Mouse (Mus musculus) liver, embryonic 11.5 days (tissue): Measurements from ENCODE around the gene Fetub. TPM values are rescaled to one million over a fixed set of nuclear protein-coding genes. Genes with fewer than 3 reads are reported as not detected.

Experiments used
- ATAC-seq: fragments of 200-750 bp; cut with Nextera tagmentation; replicated peaks from 2 replicates; pipeline ENCODE4 v1.8.0; 2017; ENCODE audit warnings: moderate number of reproducible peaks, mild to moderate bottlenecking, moderate TSS enrichment, moderate library complexity; ENCODE audit not compliant: low FRiP score
- DNase-seq: peaks from one replicate; pipeline ENCODE4 v3.0.0-alpha.2; 2017; ENCODE audit warnings: low spot score
- H3K27ac ChIP-seq: fragments of 300-500 bp; sonication (generic); 2 replicates; pipeline ENCODE4 v1.5.1; 2014; ENCODE audit warnings: mild to moderate bottlenecking, low read depth, low read length, control low read depth
- H3K27me3 ChIP-seq: fragments of 300-500 bp; sonication (generic); replicated peaks from 2 replicates; pipeline ENCODE4 v1.6.1; 2014; ENCODE audit warnings: low read length, mixed read lengths; ENCODE audit not compliant: control insufficient read depth, insufficient read depth
- H3K36me3 ChIP-seq: fragments of 300-500 bp; sonication (generic); 2 replicates; pipeline ENCODE4 v1.6.1; 2014; ENCODE audit warnings: mild to moderate bottlenecking, low read length, moderate library complexity, mixed read lengths; ENCODE audit not compliant: control insufficient read depth, insufficient read depth
- H3K4me1 ChIP-seq: fragments of 300-500 bp; sonication (generic); replicated peaks from 2 replicates; pipeline ENCODE4 v1.6.1; 2014; ENCODE audit warnings: low read length, mixed read lengths; ENCODE audit not compliant: control insufficient read depth, insufficient read depth
- H3K4me2 ChIP-seq: fragments of 300-500 bp; sonication (generic); 2 replicates; pipeline ENCODE4 v1.6.1; 2014; ENCODE audit warnings: mild to moderate bottlenecking, control low read depth, moderate library complexity
- H3K4me3 ChIP-seq: fragments of 300-500 bp; sonication (generic); 2 replicates; pipeline ENCODE4 v1.5.1; 2014; ENCODE audit warnings: low read depth, low read length, control low read depth
- H3K9ac ChIP-seq: fragments of 300-500 bp; sonication (generic); 2 replicates; pipeline ENCODE4 v1.6.1; 2014; ENCODE audit warnings: low read depth, low read length, control low read depth
- H3K9me3 ChIP-seq: fragments of 300-500 bp; sonication (generic); 2 replicates; pipeline ENCODE4 v1.6.1; 2016; ENCODE audit warnings: low read length, inconsistent platforms, mixed read lengths; ENCODE audit not compliant: control insufficient read depth
- WGBS: fragments of 180-500 bp; shearing (Covaris S2); extraction: QIAGEN DNeasy Blood & Tissue Kit; methylation state at CpG from one replicate; pipeline ENCODE4 v1.1.7; 2014; 5-methylcytosine and 5-hydroxymethylcytosine counted together
- polyA plus RNA-seq: library from polyadenylated mRNA; unstranded; fragments of >200 nt; fragmentation: Nextera tagmentation; extraction: Ambion mirVana; gene quantifications from 2 replicates; pipeline ENCODE4 v1.2.1, GENCODE M21; 2014

Fetub gene
- polyA plus RNA-seq, 1 experiment from 2014 or later, result 0.69 TPM

- ATAC-seq (no peak), DNase-seq (no peak)
- H3K4me3 ChIP-seq, result no peak overlapping the region
- 59% methylated on average over 2 of the region's 2 CpGs for WGBS
- H3K4me2 ChIP-seq, result no peak overlapping the region
- no peaks in the 10 kb centered on the region for H3K9me3 ChIP-seq
- H3K27ac ChIP-seq, result no peak overlapping the region
- H3K4me1 ChIP-seq, result no peaks in the 10 kb centered on the region
- no peaks in the 10 kb centered on the region for H3K36me3 ChIP-seq
- no peaks in the 10 kb centered on the region for H3K27me3 ChIP-seq
- H3K9ac ChIP-seq, result no peak overlapping the region
Measured at GRCm38 (mm10) chr16:22896618-22897017, 21.5 kb upstream of the Fetub start.

GRCm38 (mm10) chr16:22899346-22899745 is 18.8 kb upstream of the Fetub start:
- Histone ChIP-seq H3K27me3 (no peaks in the 10 kb centered on the region), H3K4me1 (no peaks in the 10 kb centered on the region), H3K9me3 (no peaks in the 10 kb centered on the region), H3K4me2 (no peak overlapping the region), H3K4me3 (no peak overlapping the region), H3K27ac (no peak overlapping the region), H3K36me3 (no peaks in the 10 kb centered on the region), H3K9ac (no peak overlapping the region)
- no peak for DNase-seq
- no peak for ATAC-seq
- 66% methylated on average over 5 of the region's 5 CpGs for WGBS

GRCm38 (mm10) chr16:22899866-22900570 is 18.1 kb upstream of the Fetub start:
- no peak for DNase-seq
- Histone ChIP-seq H3K4me3 (no peak overlapping the region), H3K9me3 (no peaks in the 10 kb centered on the region), H3K4me1 (no peaks in the 10 kb centered on the region), H3K4me2 (no peak overlapping the region), H3K36me3 (no peaks in the 10 kb centered on the region), H3K27ac (no peak overlapping the region), H3K9ac (no peak overlapping the region), H3K27me3 (no peaks in the 10 kb centered on the region)
- no peak for ATAC-seq
- WGBS, result 76% methylated on average over 10 of the region's 10 CpGs

- 62% methylated on average over 3 of the region's 3 CpGs for WGBS
- no peaks in the 10 kb centered on the region for H3K36me3 ChIP-seq
Measured at GRCm38 (mm10) chr16:22901326-22901725, 16.8 kb upstream of the Fetub start.

GRCm38 (mm10) chr16:22909290-22909689 is 8.8 kb upstream of the Fetub start:
- ATAC-seq, result no peak
- no peak for DNase-seq
- H3K4me1 ChIP-seq, result no peaks in the 10 kb centered on the region
- no peaks in the 10 kb centered on the region for H3K9me3 ChIP-seq
- H3K4me3 ChIP-seq, result no peak overlapping the region
- no peak overlapping the region for H3K4me2 ChIP-seq
- H3K27ac ChIP-seq, result no peak overlapping the region
- 79% methylated on average over 6 of the region's 6 CpGs for WGBS
- no peaks in the 10 kb centered on the region for H3K27me3 ChIP-seq
- no peak overlapping the region for H3K9ac ChIP-seq
- no peaks in the 10 kb centered on the region for H3K36me3 ChIP-seq

More at GRCm38 (mm10) chr16:22901326-22901725, 16.8 kb upstream of the Fetub start:
- H3K27ac ChIP-seq, result no peak overlapping the region
- no peaks in the 10 kb centered on the region for H3K27me3 ChIP-seq
- DNase-seq (no peak), ATAC-seq (no peak)
- no peak overlapping the region for H3K4me2 ChIP-seq
- no peaks in the 10 kb centered on the region for H3K4me1 ChIP-seq
- no peak overlapping the region for H3K4me3 ChIP-seq
- no peak overlapping the region for H3K9ac ChIP-seq
- no peaks in the 10 kb centered on the region for H3K9me3 ChIP-seq

GRCm38 (mm10) chr16:22911986-22912385 is 6.1 kb upstream of the Fetub start:
- Histone ChIP-seq H3K4me2 (no peak overlapping the region), H3K9me3 (no peaks in the 10 kb centered on the region), H3K4me1 (no peaks in the 10 kb centered on the region), H3K27ac (no peak overlapping the region), H3K4me3 (no peak overlapping the region), H3K36me3 (no peaks in the 10 kb centered on the region), H3K27me3 (no peaks in the 10 kb centered on the region), H3K9ac (no peak overlapping the region)
- ATAC-seq, result no peak
- 81% methylated on average over 3 of the region's 3 CpGs for WGBS
- no peak for DNase-seq

- H3K4me2 ChIP-seq, result no peak overlapping the region
- H3K36me3 ChIP-seq, result no peaks in the 10 kb centered on the region
- no peaks in the 10 kb centered on the region for H3K4me1 ChIP-seq
- no peak for ATAC-seq
- no peaks in the 10 kb centered on the region for H3K9me3 ChIP-seq
- no peak overlapping the region for H3K9ac ChIP-seq
- no peak overlapping the region for H3K27ac ChIP-seq
- DNase-seq, result no peak
- H3K4me3 ChIP-seq, result no peak overlapping the region
- WGBS, result 79% methylated on average over 6 of the region's 6 CpGs
- H3K27me3 ChIP-seq, result no peaks in the 10 kb centered on the region
Measured at GRCm38 (mm10) chr16:22912886-22913285, 5.2 kb upstream of the Fetub start.

- Histone ChIP-seq H3K4me2 (no peak overlapping the region), H3K27ac (no peak overlapping the region), H3K4me3 (no peak overlapping the region), H3K36me3 (no peaks in the 10 kb centered on the region), H3K9ac (no peak overlapping the region), H3K9me3 (no peaks in the 10 kb centered on the region), H3K4me1 (no peaks in the 10 kb centered on the region), H3K27me3 (no peaks in the 10 kb centered on the region)
- DNase-seq, result no peak
- no peak for ATAC-seq
Measured at GRCm38 (mm10) chr16:22914276-22914675, 3.9 kb upstream of the Fetub start.

GRCm38 (mm10) chr16:22918664-22919312 is 654 bp downstream of the Fetub start:
- no peak overlapping the region for H3K9ac ChIP-seq
- no peak overlapping the region for H3K27ac ChIP-seq
- no peaks in the 10 kb centered on the region for H3K36me3 ChIP-seq
- H3K4me3 ChIP-seq, result no peak overlapping the region
- H3K27me3 ChIP-seq, result no peaks in the 10 kb centered on the region
- DNase-seq, result no peak
- no peaks in the 10 kb centered on the region for H3K4me1 ChIP-seq
- WGBS, result 82% methylated on average over 15 of the region's 15 CpGs
- no peak overlapping the region for H3K4me2 ChIP-seq
- no peaks in the 10 kb centered on the region for H3K9me3 ChIP-seq
- ATAC-seq, result no peak
